Mouse (Mus musculus): ENCODE data around the gene Pard3b.
"Not testable (repeated sequence)": the region's sequence is repeated elsewhere in the genome, so short reads cannot be mapped to it uniquely, and the experiment has no call there.

The Pard3b gene

DNA sequence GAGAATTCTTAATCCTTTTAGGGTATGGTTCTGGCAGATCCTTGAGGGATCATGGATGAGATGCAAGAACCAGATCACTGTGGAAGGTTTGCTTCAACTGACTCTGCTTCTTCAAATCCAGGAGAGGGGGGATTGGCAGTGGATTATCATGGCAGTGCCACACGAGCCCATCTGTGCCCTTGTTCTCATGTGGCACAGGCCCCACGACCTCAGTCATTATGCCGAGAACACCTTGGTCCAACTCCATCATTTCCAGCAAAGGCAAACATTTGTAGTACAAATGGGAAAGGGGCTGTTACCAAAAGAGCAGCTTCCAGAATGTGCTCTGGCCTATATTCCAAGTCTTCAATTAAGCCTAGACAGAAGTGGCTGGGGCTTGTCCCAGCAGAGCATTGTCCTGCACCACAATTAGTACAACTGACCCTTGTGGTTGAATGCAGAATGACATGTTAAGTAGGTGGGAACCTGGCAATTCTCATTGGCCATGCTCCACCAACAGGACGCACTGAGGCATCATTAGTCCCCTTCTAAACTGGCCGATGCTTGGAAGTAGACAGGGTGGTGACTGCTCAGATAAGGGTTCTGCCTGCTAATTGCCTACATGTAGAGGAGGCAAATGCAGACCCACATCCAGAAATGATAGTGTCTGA lies 959.3 kb downstream of the Pard3b start:
- DNase-seq: no peak

- DNase-seq: no peak
Measured at GRCm38 (mm10) chr1:62598551-62598950, 959.9 kb downstream of the Pard3b start.

- DNase-seq: not testable (repeated sequence)
Measured at GRCm38 (mm10) chr1:62604644-62605043, 966.0 kb downstream of the Pard3b start.

DNA sequence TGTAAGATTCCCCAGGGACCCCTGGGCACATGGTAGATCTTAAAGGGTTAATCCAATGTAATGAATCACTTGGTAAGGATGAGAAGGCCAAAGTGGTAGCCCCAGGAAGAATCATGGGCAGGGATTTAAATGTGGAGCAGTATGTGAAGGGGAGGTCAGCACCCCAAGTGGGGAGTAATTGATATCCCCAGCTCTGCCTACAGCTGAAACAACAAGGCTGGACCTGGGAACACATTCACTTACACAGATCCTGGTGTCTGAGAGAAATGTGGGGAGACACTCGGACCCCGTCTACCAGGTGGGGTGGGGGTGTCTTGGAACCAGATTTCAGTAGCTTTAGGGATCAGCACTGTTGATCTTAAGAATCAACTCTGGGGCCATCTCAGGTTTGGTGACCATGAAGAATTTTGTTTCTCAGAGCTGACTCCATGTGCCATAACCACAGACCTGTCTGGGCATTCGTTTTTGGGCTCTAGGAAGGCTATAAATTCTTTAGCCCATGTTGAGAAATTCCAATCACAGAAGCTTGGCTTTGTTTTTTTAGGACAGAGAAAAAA lies 979.6 kb downstream of the Pard3b start:
- no peak for DNase-seq

GRCm38 (mm10) chr1:62619456-62619855 lies 980.8 kb downstream of the Pard3b start:
- DNase-seq: no peak

DNA sequence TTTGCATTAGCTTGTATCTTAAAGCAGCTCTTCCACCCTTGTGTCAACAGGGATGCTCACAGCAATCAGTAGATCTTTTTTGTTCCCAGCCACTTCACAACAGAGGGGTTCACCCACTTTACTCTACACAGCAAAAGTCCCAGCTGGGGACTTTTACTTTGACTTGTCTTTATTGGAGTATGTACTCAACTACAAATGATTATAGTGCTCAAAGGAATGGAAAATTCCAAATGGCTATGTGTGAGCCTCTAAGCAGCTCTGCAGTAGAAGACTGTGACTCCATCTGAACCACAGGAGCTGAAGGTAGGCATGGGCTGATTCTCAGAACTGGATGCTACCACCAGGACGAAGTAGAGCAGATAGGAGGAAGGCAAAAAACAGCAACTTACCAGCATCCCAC lies 983.8 kb downstream of the Pard3b start:
- no peak for DNase-seq

DNA sequence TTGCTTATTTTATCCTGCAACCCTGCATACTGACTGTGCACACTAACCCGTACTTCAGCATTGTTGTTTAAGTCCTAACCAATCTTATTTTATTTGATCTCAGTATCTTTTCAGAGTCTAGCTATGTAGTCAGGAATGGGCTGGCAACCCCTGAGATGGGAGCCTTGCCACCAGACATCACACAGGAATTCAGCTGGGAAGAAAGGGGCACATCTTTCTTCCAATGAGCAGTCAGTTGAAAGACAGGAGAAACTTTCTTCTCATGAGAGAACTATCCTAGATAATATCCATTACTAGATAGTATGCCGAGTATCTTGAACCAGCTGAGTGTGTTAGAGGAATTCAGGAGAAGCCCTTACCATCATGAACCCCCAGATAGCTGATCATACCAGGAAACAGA lies 985.5 kb downstream of the Pard3b start:
- no peak for DNase-seq

DNA sequence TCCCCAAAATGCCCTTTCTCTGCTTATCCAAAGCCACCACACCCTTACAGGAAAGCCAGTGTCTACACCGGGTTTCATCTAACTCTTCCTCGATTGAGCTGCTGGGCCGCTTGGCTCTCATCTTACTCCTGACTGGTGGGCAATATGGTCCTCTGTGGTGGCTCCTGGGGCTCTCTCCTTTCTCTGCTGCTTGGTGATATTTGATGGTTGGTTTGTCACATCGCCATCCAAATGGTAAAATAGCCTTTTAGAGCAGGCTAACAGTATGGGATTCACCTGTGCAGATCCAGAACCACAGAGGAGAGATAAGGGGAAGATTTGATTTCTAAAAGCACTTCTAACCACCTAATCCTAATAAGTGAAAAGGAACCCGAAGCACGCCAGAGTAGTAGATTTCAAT lies 986.2 kb downstream of the Pard3b start:
- no peak for DNase-seq

- no peak for DNase-seq
Measured at GRCm38 (mm10) chr1:62625332-62625731, 986.7 kb downstream of the Pard3b start.

- no peak for DNase-seq
Measured at GRCm38 (mm10) chr1:62625819-62626505, 987.3 kb downstream of the Pard3b start.

- DNase-seq: no peak
Measured at GRCm38 (mm10) chr1:62629952-62630351, 991.3 kb downstream of the Pard3b start.

DNA sequence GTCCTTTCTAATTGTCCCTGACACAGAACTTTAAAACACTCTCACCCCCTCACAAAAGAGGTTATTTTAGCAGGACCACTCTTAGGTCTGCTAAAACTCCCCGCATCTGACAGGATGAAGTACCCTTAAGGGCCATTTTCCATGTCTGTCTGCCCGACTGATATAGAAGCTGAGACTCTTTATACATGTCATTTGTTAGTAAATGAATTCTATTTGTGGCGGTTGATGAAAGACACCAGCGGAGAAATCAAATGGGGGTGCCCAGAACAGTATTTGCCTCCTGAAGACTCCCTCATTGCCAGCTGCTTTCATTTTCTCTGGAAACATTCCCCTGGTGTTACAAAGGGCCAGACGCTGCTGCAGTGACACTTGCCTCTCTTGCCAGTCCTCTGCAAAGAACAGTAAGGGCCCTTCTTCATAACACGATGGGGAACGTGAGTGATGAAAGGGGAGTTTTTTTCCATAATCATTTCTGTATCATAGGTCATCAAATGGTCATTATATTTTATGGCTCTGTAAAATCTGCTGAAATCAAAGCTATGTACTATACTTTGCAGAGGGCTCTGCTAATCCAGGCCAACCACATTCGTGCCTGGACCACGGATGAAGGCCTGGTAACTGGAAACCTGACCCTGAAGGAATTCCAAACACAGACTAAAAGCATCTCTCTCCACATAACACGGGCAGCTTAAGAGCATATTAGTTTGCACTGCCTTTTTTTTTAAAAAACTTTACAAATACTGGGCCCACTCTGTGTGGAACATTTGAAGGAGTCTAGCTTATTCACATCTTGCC lies 993.1 kb downstream of the Pard3b start:
- no peak for DNase-seq

DNA sequence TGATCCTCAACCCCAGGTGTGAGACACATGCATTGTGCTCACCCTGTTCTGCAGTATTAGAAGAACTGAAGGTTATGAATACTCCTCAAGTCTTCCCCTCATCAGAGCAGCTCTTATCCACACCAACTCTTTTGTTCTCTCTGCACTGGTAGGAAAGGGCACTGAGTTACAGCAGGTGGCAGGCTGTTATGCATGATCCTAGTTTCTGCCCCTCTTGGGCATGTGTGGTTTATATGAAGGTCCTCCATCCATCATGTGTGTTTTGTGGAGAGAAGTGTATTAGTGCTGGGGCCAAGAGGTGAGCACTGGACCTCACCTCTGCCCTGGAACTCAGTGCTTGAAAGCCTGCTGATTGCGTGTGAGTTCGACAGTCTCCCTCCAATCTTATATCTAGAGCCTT lies 994.3 kb downstream of the Pard3b start:
- no peak for DNase-seq

GRCm38 (mm10) chr1:62635203-62635602 lies 996.6 kb downstream of the Pard3b start:
- DNase-seq: no peak

GRCm38 (mm10) chr1:62636906-62637673 lies 998.5 kb downstream of the Pard3b start:
- DNase-seq: no peak

DNA sequence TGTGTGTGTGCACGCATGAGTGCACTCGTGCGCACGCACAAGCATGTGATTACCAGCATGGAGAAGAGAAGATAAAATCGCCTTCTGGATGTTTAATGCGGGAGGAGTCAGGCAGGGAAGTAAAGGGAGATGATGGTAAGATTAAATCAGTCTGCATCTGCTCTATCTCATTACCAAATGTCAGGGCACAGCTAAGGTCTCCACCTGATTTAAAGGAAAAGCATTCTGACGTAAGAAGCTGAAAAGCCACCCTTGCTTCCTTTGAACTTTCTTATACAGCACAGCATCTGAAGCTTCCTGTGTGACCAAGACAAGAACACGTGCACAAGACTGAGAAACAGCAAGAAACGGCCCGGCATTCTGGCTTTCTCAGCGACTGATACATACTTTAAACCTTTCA lies 1000.4 kb downstream of the Pard3b start:
- DNase-seq: no peak

GRCm38 (mm10) chr1:62639440-62639839 lies 1000.8 kb downstream of the Pard3b start:
- no peak for DNase-seq

DNA sequence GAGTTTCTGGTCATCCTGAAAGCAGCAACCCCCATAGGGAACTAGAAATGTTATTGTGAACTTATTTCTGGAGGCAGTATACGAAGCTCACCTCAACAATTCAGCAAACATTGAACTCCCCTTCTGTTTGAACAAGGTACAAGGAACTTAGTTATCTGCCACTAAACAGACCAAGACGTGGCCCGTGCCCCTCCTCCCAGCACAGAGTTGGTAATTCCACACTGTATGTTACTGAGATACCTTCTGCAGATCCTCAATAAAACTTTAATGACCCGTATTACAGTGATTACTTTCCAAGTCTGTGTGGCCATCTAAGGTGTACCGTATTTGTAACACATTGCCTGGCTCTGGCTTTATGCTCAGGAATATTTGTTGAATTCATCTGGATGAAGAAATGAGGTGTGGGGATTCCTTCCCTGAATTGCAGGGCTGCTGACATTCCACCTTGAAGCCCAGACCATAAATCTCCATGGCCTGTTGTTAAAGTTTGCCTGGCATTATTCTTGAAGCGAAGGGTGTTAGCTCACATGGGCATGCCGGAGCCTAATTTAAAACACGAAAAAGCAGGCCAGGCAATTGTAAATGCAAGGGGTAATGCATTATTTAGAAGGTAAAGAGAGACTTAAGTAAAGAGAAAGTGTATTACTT lies 1006.1 kb downstream of the Pard3b start:
- no peak for DNase-seq

DNA sequence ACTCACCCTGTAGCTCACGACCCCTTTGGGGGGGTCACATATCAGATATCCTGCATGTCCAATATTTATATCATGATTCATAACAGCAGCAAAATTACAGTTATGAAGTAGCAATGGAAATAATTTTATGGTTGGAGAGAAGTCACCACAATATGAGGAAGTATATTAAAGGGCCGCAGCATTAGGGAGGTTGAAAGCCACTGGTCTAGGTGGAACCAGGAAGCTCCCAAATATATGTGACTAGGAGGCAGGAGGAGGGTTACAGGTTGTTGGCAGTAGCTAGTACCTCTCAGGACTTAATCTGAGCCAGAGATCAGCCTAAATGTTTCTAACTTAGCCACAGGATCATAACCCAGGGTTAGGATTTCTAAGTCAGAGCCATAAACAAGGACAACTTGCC lies 1008.2 kb downstream of the Pard3b start:
- no peak for DNase-seq

DNA sequence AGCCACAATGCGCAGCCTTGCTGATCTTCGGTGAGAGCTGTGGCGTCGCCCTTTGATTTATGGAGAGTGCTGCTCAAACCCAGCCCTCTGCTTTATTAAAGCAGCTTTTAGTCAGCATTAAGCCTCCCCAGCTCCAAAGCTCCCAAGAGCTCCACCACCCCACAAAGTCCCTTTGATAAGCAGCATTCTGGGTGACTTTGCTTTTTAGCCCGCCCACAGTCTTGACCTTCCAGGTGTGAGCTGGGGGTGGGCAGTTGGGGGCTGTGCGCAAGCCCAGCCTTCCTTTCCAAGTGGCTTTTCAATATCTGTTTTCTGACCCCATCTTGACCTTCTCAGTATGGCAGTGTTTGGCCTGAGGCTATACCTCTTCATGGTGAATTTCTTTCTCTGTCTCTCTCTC lies 1009.5 kb downstream of the Pard3b start:
- no peak for DNase-seq

DNA sequence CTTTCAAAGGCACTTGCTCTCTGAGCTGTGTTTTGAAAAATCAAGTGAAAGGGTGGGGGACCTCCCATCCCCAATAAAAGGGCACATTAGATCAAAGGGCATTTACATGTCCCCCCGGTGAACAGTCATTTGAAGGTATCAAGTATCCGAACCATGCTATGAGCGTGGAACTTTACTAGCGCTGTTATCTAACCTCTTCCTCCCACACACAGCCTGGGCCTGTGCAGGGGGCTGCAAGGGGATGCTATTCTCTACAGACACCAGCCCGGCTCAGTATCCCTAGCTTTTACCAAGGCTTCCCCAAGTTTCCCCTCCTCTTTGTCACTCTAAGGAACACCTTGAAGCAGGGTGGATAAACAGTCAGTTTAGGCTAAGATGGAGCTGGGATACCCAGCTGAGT lies 1010.0 kb downstream of the Pard3b start:
- DNase-seq: no peak

GRCm38 (mm10) chr1:62650491-62650890 lies 1011.9 kb downstream of the Pard3b start:
- no peak for DNase-seq

Data from right cerebral cortex, postnatal 25 days (tissue).